Mouse (Mus musculus): ENCODE measurements around the gene Ttyh1. TPM values are rescaled to one million over a fixed set of nuclear protein-coding genes. Genes with fewer than 3 reads are reported as not detected.
"Not testable (repeated sequence)": the region's sequence is repeated elsewhere in the genome, so short reads cannot be mapped to it uniquely, and the experiment has no call there.

Ttyh1 gene
- polyA plus RNA-seq, 1 experiment, result 162 TPM

DNA sequence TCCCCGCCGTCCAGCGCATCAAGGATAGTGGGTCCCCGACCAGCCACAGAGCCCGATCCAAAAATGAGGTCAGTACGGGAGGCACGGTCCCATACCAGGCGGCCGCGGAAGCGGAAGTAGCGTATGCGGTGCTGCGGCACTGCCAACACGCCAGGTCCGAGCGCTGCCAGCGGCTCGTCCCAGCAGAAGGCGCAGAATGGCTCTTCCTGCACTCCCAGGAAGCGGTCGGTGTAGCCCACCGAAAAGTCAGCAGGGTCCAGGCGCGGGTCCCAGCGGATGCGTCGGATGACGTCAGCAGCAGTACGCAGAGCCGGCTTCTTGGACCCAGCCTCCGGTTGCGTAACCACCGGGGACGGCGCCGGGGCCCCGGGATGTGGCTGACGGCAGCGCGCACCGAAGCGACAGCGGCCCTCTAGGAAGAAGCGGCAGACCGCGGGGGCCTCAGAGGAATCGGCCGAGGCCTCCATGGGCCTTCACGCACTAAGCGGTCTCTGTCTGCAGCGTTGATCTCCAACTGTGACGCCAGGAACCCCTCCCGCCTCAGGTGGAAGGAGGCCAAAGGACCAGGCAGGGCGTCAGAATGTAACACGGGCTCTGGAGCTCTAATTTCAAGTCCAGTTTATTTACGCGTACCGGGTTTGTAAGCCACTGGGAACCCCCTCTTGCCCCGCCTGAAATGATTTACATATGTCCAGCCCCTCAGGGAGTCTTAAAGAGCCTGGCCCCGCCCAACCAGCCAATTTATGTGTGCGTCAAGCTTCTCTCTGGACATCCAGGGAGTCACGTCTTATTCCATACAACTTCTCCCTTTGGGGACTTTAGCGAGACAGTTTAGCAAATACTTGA, 30.2 kb downstream of the Ttyh1 start:
- under 1% methylated on average over 64 of the region's 64 CpGs for WGBS
- peaks cover 16% of the 10 kb centered on the region for H3K4me1 ChIP-seq (ENCODE audit: control insufficient read depth, insufficient read depth, low read length)
- TF ChIP-seq CTCF (IDR thresholded peaks at IDR 0.05; ENCODE audit: insufficient read depth, low read depth, low read length), result no peak
- peak; percentile 68 for TF ChIP-seq POLR2A (IDR thresholded peaks at IDR 0.05; ENCODE audit: insufficient read depth, low read depth, low read length)
- peak overlapping the region; percentile 73 for H3K4me3 ChIP-seq (ENCODE audit: insufficient read depth, low read depth, low read length)
- peak overlapping the region; percentile 98 for H3K27ac ChIP-seq (ENCODE audit: insufficient read depth, low read depth, low read length)

DNA sequence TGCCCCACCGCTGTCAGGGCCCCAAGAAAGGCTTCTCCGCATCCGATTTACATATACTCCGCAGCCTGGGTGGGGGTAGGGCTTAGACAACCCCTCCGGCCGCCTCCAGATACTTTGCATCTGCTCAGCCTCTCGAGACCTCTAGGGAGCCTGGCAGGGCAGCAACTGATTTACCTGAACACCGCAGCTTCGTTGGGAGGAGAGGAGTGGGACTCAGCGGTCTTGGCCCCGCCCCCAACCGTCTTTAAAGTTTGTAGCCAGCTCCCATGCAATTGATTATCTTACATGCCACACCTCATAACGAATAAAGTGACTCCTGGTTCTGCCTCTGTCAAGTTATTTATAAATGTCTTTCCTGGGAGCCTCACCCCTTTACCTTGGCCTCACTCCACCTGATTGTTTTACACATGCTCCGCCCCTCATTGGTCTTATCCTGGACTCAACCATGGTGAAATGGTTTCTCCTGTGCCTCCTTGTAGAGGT, 30.9 kb downstream of the Ttyh1 start, which contains the start of gene Leng9:
TSS of gene Leng9 (minus strand) at position 316 of the 483 bp plus-strand sequence.
- no peak for TF ChIP-seq POLR2A (IDR thresholded peaks at IDR 0.05; ENCODE audit: insufficient read depth, low read depth, low read length)
- TF ChIP-seq CTCF (IDR thresholded peaks at IDR 0.05; ENCODE audit: insufficient read depth, low read depth, low read length), result no peak
- WGBS, result under 1% methylated on average over 14 of the region's 14 CpGs
- peaks cover 16% of the 10 kb centered on the region for H3K4me1 ChIP-seq (ENCODE audit: control insufficient read depth, insufficient read depth, low read length)
- peak within 1 kb of the TSS; percentile 98 for H3K27ac ChIP-seq (ENCODE audit: insufficient read depth, low read depth, low read length)
- peak within 1 kb of the TSS; percentile 73 for H3K4me3 ChIP-seq (ENCODE audit: insufficient read depth, low read depth, low read length)

DNA sequence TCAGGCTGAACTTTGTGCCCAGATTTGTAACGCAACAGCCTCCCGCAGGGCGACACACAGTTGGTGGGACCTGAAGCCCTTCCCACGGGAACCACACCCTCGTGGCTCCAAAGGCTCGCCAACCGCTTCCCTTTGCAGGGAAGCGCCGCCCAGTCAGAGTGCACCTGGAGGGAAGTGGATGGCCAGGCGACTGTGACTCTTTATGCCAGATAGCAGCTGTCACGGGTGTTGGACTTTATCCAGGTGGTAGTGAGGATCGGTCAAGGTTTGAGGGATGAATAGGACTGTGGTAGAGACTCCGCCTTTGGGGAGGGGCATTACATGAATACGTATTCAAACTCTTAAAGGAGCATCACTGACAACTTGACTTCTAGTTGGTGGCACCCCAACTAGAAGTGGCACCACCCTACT, 31.6 kb downstream of the Ttyh1 start:
- Histone ChIP-seq H3K4me1 (ENCODE audit: control insufficient read depth, insufficient read depth, low read length) (peaks cover 16% of the 10 kb centered on the region), H3K27ac (ENCODE audit: insufficient read depth, low read depth, low read length) (no peak overlapping the region), H3K4me3 (ENCODE audit: insufficient read depth, low read depth, low read length) (peak overlapping the region; percentile 54)
- WGBS, result 4% methylated on average over 14 of the region's 14 CpGs
- no peak for TF ChIP-seq CTCF (IDR thresholded peaks at IDR 0.05; ENCODE audit: insufficient read depth, low read depth, low read length)
- TF ChIP-seq POLR2A (IDR thresholded peaks at IDR 0.05; ENCODE audit: insufficient read depth, low read depth, low read length), result no peak

DNA sequence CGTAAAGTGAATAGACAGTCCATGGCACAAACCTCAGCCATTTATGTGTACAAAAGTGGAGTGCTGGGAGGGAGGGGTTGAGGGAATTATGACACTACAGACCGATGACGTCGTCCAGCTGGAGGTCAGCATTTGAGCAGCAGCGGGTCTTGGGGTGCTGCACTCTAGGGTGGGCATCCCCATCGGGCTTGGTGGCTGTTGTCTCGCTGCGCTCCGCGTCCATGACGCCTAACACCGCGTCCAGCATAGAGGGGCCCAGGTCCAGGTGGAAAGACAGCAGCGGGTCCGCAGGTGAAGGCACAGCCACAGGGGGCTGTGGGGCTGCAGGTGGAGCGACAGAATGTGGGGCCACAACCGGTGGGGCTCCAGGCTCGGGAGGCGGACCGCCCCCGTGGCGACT, 32.0 kb downstream of the Ttyh1 start:
- H3K27ac ChIP-seq (ENCODE audit: insufficient read depth, low read depth, low read length), result no peak overlapping the region
- peaks cover 16% of the 10 kb centered on the region for H3K4me1 ChIP-seq (ENCODE audit: control insufficient read depth, insufficient read depth, low read length)
- peak overlapping the region; percentile 24 for H3K4me3 ChIP-seq (ENCODE audit: insufficient read depth, low read depth, low read length)
- TF ChIP-seq CTCF (IDR thresholded peaks at IDR 0.05; ENCODE audit: insufficient read depth, low read depth, low read length) (no peak), POLR2A (IDR thresholded peaks at IDR 0.05; ENCODE audit: insufficient read depth, low read depth, low read length) (no peak)
- 14% methylated on average over 22 of the region's 22 CpGs for WGBS

DNA sequence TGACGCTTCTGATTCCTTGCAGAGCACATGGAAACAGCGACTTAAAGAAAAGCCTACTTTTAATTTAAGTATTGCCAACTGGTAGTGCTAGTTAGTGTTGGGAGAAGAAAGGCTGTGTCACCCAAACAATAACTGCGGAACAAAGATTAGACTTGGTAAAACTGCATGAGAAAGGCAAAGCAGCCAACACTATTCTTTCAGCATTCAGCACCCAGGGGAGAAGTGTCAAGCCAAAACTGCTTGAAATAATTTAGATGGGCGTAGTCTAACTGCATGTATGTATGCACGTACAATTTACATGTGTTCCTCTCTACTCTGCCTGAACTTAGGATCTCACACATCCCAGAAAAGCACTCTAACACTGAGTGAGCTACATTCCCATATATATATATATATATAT, 35.1 kb downstream of the Ttyh1 start:
- TF ChIP-seq POLR2A (IDR thresholded peaks at IDR 0.05; ENCODE audit: insufficient read depth, low read depth, low read length) (no peak), CTCF (IDR thresholded peaks at IDR 0.05; ENCODE audit: insufficient read depth, low read depth, low read length) (no peak)
- Histone ChIP-seq H3K4me3 (ENCODE audit: insufficient read depth, low read depth, low read length) (no peak overlapping the region), H3K4me1 (ENCODE audit: control insufficient read depth, insufficient read depth, low read length) (peaks cover 9% of the 10 kb centered on the region; the same call in 1 of the 2 replicates), H3K27ac (ENCODE audit: insufficient read depth, low read depth, low read length) (no peak overlapping the region)
- WGBS, result 52% methylated on average over 5 of the region's 5 CpGs

DNA sequence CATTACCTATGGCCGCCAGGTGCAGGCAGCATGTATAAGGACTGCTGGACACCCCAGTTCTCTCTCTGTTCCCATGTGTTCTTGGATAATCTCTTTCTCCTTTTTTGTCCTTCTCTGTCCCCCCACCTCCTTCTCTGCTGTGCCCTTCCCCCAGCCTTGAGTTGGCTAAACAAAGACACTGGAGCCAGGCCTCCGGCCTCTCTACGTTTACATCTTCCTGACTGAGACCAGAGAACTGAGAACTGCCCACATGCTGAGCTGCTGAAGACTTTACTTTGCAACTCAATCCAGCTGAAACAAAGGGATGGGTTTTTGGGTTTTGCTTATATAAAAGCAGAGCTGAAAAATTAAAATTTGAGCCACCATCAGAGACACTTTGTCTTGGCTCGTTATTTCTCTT, 35.8 kb downstream of the Ttyh1 start:
- Histone ChIP-seq H3K27ac (ENCODE audit: insufficient read depth, low read depth, low read length) (no peak overlapping the region), H3K4me3 (ENCODE audit: insufficient read depth, low read depth, low read length) (no peak overlapping the region), H3K4me1 (ENCODE audit: control insufficient read depth, insufficient read depth, low read length) (peaks cover 9% of the 10 kb centered on the region; the same call in 1 of the 2 replicates)
- TF ChIP-seq CTCF (IDR thresholded peaks at IDR 0.05; ENCODE audit: insufficient read depth, low read depth, low read length) (no peak), POLR2A (IDR thresholded peaks at IDR 0.05; ENCODE audit: insufficient read depth, low read depth, low read length) (no peak)
- 44% methylated on average over 4 of the region's 4 CpGs for WGBS

DNA sequence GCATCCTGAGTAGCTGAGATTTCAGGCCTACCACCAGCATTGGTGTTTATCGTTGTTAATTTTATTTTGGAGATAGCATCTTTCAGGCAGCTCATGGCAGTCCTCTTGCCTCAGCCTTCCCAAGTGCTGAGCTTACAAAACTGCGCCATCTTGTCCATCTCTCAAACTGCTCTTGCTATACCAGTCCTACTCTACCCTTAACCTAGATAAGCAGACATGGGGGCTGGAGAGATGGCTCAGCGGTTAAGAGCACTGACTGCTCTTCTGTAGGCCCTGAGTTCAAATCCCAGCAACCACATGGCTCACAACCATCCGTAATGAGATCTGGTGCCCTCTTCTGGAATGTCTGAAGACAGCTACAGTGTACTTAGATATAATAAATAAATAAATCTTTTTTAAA, 42.4 kb downstream of the Ttyh1 start:
- not testable (repeated sequence) for H3K4me3 ChIP-seq (ENCODE audit: insufficient read depth, low read depth, low read length); H3K27ac ChIP-seq (ENCODE audit: insufficient read depth, low read depth, low read length)
- WGBS, result 95% methylated on average over 4 of the region's 4 CpGs
- H3K4me1 ChIP-seq (ENCODE audit: control insufficient read depth, insufficient read depth, low read length), result peaks cover 12% of the 10 kb centered on the region

DNA sequence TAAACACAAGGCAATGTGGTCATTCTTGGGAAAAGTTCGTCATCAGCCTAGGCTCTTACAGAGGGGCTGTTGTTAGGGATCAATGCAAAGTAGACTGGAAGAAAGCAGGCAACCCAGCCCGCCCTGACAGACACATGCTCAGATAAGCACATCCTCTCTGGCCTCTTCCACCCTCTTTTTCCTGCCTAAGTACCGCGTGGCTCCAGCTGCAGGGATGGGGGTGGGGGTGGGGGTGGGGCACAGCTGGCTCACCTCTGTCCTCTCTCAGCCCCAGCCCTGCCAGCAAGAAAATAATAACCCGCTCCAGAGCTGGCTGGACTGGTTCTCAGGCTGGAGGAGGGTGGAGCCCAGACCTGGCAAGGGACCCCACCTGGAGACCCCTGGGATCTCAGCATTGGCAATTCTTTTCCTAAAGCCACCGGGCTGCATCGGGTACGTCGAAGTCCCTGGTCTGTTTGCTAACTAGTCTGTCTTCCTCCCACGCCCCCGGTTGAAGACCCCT, 44.4 kb downstream of the Ttyh1 start:
- 3% methylated on average over 11 of the region's 11 CpGs for WGBS

More for the DNA sequence above, 44.4 kb downstream of the Ttyh1 start:
- peaks cover 12% of the 10 kb centered on the region for H3K4me1 ChIP-seq (ENCODE audit: control insufficient read depth, insufficient read depth, low read length)
- no peak for TF ChIP-seq POLR2A (IDR thresholded peaks at IDR 0.05; ENCODE audit: insufficient read depth, low read depth, low read length)
- TF ChIP-seq CTCF (IDR thresholded peaks at IDR 0.05; ENCODE audit: insufficient read depth, low read depth, low read length), result no peak
- H3K4me3 ChIP-seq (ENCODE audit: insufficient read depth, low read depth, low read length), result peak overlapping the region; percentile 38
- H3K27ac ChIP-seq (ENCODE audit: insufficient read depth, low read depth, low read length), result no peak overlapping the region
